Mouse (Mus musculus) kidney, postnatal 0 days (tissue): ENCODE results near the gene Cldn11. TPM values are rescaled to one million over a fixed set of nuclear protein-coding genes. Genes with fewer than 3 reads are reported as not detected.

Experiments
- ATAC-seq: fragments of 200-750 bp; cut with Nextera tagmentation; replicated peaks from 2 replicates; pipeline ENCODE4 v1.8.0; 2017; ENCODE audit warnings: low read depth, moderate number of reproducible peaks, moderate TSS enrichment, moderate library complexity; ENCODE audit not compliant: low FRiP score
- DNase-seq: peaks from one replicate; pipeline ENCODE4 v3.0.0-alpha.2; 2016; ENCODE audit warnings: low spot score
- H3K27ac ChIP-seq: fragments of 300-500 bp; sonication (generic); 2 replicates; pipeline ENCODE4 v1.5.1; 2014; ENCODE audit warnings: mild to moderate bottlenecking
- H3K27me3 ChIP-seq: fragments of 300-500 bp; sonication (generic); 2 replicates; pipeline ENCODE4 v1.6.1; 2014; ENCODE audit warnings: low read length, mixed read lengths; ENCODE audit not compliant: insufficient read depth
- H3K36me3 ChIP-seq: fragments of 300-500 bp; sonication (generic); 2 replicates; pipeline ENCODE4 v1.6.1; 2014; ENCODE audit warnings: low read length, mixed read lengths; ENCODE audit not compliant: insufficient read depth
- H3K4me1 ChIP-seq: fragments of 300-500 bp; sonication (generic); replicated peaks from 2 replicates; pipeline ENCODE4 v1.6.1; 2014; ENCODE audit warnings: antibody characterized with exemption, low read length, mixed read lengths; ENCODE audit not compliant: insufficient read depth
- H3K4me2 ChIP-seq: fragments of 300-500 bp; sonication (generic); 2 replicates; pipeline ENCODE4 v1.6.1; 2014; ENCODE audit warnings: mild to moderate bottlenecking, low read length, moderate library complexity, mixed read lengths
- H3K4me3 ChIP-seq: fragments of 300-500 bp; sonication (generic); replicated peaks from 2 replicates; pipeline ENCODE4 v1.5.1; 2014; ENCODE audit warnings: low read depth, low read length
- H3K9ac ChIP-seq: fragments of 300-500 bp; sonication (generic); 2 replicates; pipeline ENCODE4 v1.6.1; 2014; ENCODE audit warnings: low read depth, low read length
- H3K9me3 ChIP-seq: fragments of 300-500 bp; sonication (generic); replicated peaks from 2 replicates; pipeline ENCODE4 v1.6.1; 2016; ENCODE audit warnings: low read length, inconsistent platforms, mixed read lengths
- CTCF ChIP-seq: IDR thresholded peaks from 2 replicates; pipeline ENCODE4 v1.5.1; 2016; ENCODE audit warnings: antibody characterized with exemption, low read depth, mild to moderate bottlenecking, moderate library complexity
- WGBS: fragments of 180-500 bp; shearing (Covaris S2); extraction: QIAGEN DNeasy Blood & Tissue Kit; methylation state at CpG from one replicate; pipeline ENCODE4 v1.1.7; 2014; 5-methylcytosine and 5-hydroxymethylcytosine counted together
- polyA plus RNA-seq: library from polyadenylated mRNA; unstranded; fragments of >200 nt; fragmentation: Nextera tagmentation; extraction: Ambion mirVana; gene quantifications from 2 replicates; pipeline ENCODE4 v1.2.1, GENCODE M21; 2015

Cldn11 gene
- polyA plus RNA-seq, 1 experiment from 2014 or later, result 61.6 TPM

DNA sequence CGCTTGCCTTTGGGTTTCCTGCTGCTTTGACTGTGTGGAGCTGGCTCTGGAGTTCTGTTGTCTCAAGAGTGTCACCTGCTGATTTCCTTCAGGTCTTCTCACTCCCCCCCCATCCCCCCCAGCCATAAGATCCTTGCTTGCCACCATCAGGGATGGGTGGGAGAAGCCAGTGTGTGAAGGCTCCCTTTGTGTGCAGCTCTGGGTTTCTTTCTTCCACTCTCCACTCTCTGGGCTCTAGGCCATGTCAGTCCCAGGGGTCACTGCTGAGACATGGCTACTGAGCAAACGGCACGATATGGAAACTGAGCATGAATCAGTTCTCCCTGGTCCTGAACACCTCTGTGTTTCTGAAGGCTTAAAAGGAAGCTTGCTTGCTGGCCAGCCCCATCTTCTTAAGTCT is 6.4 kb downstream of the Cldn11 start:
- no peak overlapping the region for H3K4me3 ChIP-seq
- TF ChIP-seq CTCF, result no peak
- H3K9me3 ChIP-seq, result no peaks in the 10 kb centered on the region
- no peaks in the 10 kb centered on the region for H3K36me3 ChIP-seq
- WGBS, result 29% methylated on average over 3 of the region's 3 CpGs
- H3K4me1 ChIP-seq, result no peaks in the 10 kb centered on the region; the same call in 1 of the 2 replicates
- H3K9ac ChIP-seq, result no peak overlapping the region
- H3K27me3 ChIP-seq, result no peaks in the 10 kb centered on the region
- ATAC-seq (no peak), DNase-seq (no peak)
- H3K27ac ChIP-seq, result no peak overlapping the region
- no peak overlapping the region for H3K4me2 ChIP-seq

DNA sequence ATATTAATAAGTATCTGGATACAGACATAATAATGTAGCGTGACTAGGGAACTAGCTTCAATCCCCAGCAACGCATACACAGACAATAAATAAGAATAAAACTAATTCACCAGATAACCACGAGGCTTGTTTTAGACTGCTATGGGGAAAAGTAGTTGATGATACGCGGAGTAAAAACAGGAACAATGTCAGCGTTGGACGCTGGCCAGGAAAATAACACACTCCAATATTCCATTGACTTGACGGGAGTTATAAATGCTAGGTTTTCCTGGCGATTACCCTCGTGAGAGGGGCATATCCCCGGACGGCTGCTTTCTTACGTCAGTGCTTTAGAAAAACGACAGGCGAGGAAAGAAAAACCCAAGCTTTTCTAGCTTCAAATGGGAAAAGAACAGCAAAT is 8.1 kb downstream of the Cldn11 start:
- Histone ChIP-seq H3K9ac (no peak overlapping the region), H3K4me3 (no peak overlapping the region), H3K27ac (no peak overlapping the region), H3K27me3 (no peaks in the 10 kb centered on the region), H3K4me1 (no peaks in the 10 kb centered on the region), H3K4me2 (no peak overlapping the region), H3K36me3 (no peaks in the 10 kb centered on the region), H3K9me3 (no peaks in the 10 kb centered on the region)
- no peak for TF ChIP-seq CTCF
- ATAC-seq (no peak), DNase-seq (no peak)
- WGBS, result 64% methylated on average over 15 of the region's 15 CpGs

DNA sequence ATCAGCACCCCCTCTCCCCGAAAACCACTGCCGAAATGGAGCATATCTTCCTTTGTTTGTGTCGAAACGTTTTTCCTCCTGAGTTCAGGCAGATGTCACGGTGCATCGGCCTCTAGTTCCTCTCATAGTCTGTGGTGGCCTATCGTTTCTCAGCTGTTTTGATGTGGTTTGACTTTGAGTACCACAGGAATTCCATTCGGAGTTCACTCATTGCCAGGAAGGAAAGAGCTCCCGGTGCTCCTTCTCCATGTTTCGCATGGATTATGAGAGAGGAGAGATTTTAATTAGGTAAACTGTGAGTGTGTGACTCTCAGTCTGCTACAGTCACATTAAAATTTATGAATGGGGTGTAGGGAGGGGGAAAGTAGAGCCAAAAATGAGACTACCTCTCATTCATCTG is 10.3 kb downstream of the Cldn11 start:
- WGBS, result 56% methylated on average over 10 of the region's 10 CpGs
- Histone ChIP-seq H3K9me3 (no peaks in the 10 kb centered on the region), H3K4me2 (no peak overlapping the region), H3K9ac (no peak overlapping the region), H3K27me3 (no peaks in the 10 kb centered on the region), H3K4me1 (no peaks in the 10 kb centered on the region), H3K4me3 (no peak overlapping the region), H3K27ac (no peak overlapping the region), H3K36me3 (no peaks in the 10 kb centered on the region)
- no peak for TF ChIP-seq CTCF
- DNase-seq (peak; percentile 29), ATAC-seq (no peak)

DNA sequence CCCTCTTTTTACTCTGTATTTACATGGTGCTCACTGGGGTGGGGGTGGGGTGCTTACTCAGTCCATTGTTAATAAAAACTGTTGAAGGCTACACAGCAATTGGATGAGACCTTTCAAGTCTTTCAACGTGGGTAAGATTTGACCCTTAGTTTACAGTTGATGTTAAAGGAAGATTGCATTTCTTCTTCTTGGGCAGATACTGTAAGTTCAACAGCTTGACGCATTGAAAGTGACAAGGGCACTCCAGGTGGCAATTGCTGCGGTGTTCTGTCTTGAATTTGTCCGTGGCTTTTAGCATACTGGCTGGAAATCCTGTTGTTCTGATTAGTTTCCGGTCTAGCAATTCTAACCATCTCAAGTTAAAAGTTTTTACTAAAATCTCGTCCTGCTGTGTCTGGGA is 11.6 kb downstream of the Cldn11 start:
- ATAC-seq (no peak), DNase-seq (no peak)
- 42% methylated on average over 6 of the region's 6 CpGs for WGBS
- no peak overlapping the region for H3K27ac ChIP-seq
- H3K4me3 ChIP-seq, result no peak overlapping the region
- TF ChIP-seq CTCF, result no peak
- H3K4me2 ChIP-seq, result no peak overlapping the region
- no peaks in the 10 kb centered on the region for H3K4me1 ChIP-seq
- H3K27me3 ChIP-seq, result no peaks in the 10 kb centered on the region
- no peak overlapping the region for H3K9ac ChIP-seq
- H3K9me3 ChIP-seq, result no peaks in the 10 kb centered on the region
- H3K36me3 ChIP-seq, result no peaks in the 10 kb centered on the region

DNA sequence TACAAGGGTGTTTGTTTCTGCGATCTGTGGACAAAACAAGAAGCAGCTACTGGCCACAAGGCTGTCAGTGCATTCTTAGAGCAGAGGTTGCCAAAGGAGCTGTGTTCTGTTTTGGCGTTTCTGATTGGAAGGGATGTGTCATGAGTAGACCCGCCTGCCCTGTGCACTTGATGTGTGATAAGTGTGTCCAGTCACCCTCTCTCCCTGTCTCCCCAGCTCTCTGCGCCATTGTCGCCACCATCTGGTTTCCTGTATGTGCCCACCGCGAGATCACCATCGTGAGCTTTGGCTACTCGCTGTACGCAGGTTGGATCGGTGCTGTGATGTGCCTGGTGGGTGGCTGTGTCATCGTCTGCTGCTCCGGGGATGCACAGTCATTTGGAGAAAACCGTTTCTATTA is 13.1 kb downstream of the Cldn11 start:
- Histone ChIP-seq H3K4me3 (no peak overlapping the region), H3K27ac (no peak overlapping the region), H3K9ac (no peak overlapping the region), H3K9me3 (no peaks in the 10 kb centered on the region), H3K36me3 (no peaks in the 10 kb centered on the region), H3K4me1 (no peaks in the 10 kb centered on the region), H3K27me3 (no peaks in the 10 kb centered on the region), H3K4me2 (no peak overlapping the region)
- ATAC-seq (no peak), DNase-seq (no peak)
- no peak for TF ChIP-seq CTCF
- 95% methylated on average over 14 of the region's 14 CpGs for WGBS

DNA sequence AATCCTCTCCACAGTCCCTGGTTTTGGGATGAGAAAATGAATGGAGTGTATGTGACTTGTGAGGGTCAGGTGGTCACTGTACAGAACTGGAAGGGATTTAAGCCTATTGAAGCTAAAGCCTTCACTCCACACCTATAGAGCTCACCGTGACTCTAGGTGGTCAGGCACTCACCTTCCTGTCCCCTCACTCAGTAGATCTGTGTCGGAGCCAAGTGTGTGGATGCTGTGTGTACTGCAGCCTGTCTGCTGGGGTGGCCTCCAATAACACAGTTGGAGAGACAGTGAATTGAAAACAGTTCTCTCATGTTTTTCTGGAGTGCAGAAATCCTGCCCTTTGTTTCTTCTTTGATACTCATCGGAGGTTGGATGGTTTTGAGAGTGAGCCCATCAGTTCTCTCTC is 16.1 kb downstream of the Cldn11 start:
- WGBS, result 81% methylated on average over 3 of the region's 3 CpGs
- no peaks in the 10 kb centered on the region for H3K27me3 ChIP-seq
- H3K4me2 ChIP-seq, result no peak overlapping the region
- no peak overlapping the region for H3K27ac ChIP-seq
- DNase-seq (no peak), ATAC-seq (no peak)
- no peaks in the 10 kb centered on the region for H3K9me3 ChIP-seq
- TF ChIP-seq CTCF, result no peak
- no peak overlapping the region for H3K9ac ChIP-seq
- H3K4me1 ChIP-seq, result no peaks in the 10 kb centered on the region
- H3K4me3 ChIP-seq, result no peak overlapping the region
- H3K36me3 ChIP-seq, result no peaks in the 10 kb centered on the region

- Histone ChIP-seq H3K27me3 (no peaks in the 10 kb centered on the region), H3K4me2 (no peak overlapping the region), H3K27ac (peak overlapping the region; percentile 40; the same call in 1 of the 2 replicates), H3K4me3 (no peak overlapping the region), H3K36me3 (no peaks in the 10 kb centered on the region), H3K4me1 (no peaks in the 10 kb centered on the region), H3K9ac (no peak overlapping the region), H3K9me3 (no peaks in the 10 kb centered on the region)
- DNase-seq (peak; percentile 66), ATAC-seq (no peak)
- 63% methylated on average over 12 of the region's 12 CpGs for WGBS
- TF ChIP-seq CTCF, result no peak
These were observed 16.7 kb downstream of the Cldn11 start for GRCm38 (mm10) chr3:31166365-31166871.
